Mouse (Mus musculus) liver, adult 2 months (tissue): ENCODE measurements around the gene Vps37c.

Source experiments
- CTCF ChIP-seq: fragments of 200-500 bp; IDR thresholded peaks from 2 replicates; pipeline ENCODE4 v1.5.1; 2011; ENCODE audit warnings: low read depth, low read length, control low read depth
- POLR2A ChIP-seq: fragments of 200-500 bp; IDR thresholded peaks from 2 replicates; pipeline ENCODE4 v1.6.1; 2011; ENCODE audit warnings: low read length, control low read depth; ENCODE audit not compliant: insufficient read depth; ENCODE audit errors: extremely low read depth

DNA sequence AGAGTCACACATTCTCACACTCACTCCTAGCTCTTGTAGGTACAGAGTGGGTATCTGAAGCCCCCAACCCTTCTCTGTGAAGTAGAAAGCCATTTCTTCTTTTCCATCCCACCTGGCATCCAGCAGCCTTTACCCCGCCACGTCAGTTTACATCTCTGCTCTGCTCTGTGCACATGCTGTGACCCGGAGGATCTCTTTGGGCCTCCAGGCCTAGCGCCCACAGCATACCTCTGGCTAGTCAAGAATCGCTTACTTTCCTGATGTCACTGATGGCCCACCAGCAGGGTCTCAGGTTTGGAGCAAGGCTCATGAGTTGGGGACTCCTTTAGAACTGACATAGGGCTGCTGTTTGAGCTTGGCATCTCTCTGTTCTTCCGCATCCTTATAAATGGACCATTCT, 49.5 kb downstream of the Vps37c start:
- TF ChIP-seq CTCF (no peak), POLR2A (no peak)
